Mouse (Mus musculus) hindbrain, embryonic 13.5 days (tissue): ENCODE results near the gene Btbd35f8. TPM values are rescaled to one million over a fixed set of nuclear protein-coding genes. Genes with fewer than 3 reads are reported as not detected.
"Not testable (repeated sequence)": the region's sequence is repeated elsewhere in the genome, so short reads cannot be mapped to it uniquely, and the experiment has no call there.

ENCODE experiments used
- ATAC-seq: fragments of 200-750 bp; cut with Nextera tagmentation; 2 replicates; pipeline ENCODE4 v1.8.0; 2017; ENCODE audit warnings: moderate TSS enrichment; ENCODE audit not compliant: low FRiP score
- H3K27ac ChIP-seq: fragments of 300-500 bp; sonication (generic); 2 replicates; pipeline ENCODE4 v1.5.1; 2015; ENCODE audit warnings: inconsistent platforms, mild to moderate bottlenecking, moderate library complexity
- H3K27me3 ChIP-seq: fragments of 300-500 bp; sonication (generic); 2 replicates; pipeline ENCODE4 v1.6.1; 2015; ENCODE audit warnings: mild to moderate bottlenecking, inconsistent platforms
- H3K36me3 ChIP-seq: fragments of 300-500 bp; sonication (generic); 2 replicates; pipeline ENCODE4 v1.6.1; 2015; ENCODE audit warnings: mild to moderate bottlenecking, inconsistent platforms
- H3K4me1 ChIP-seq: fragments of 300-500 bp; sonication (generic); replicated peaks from 2 replicates; pipeline ENCODE4 v1.6.1; 2015; ENCODE audit warnings: inconsistent platforms
- H3K4me2 ChIP-seq: fragments of 300-500 bp; sonication (generic); 2 replicates; pipeline ENCODE4 v1.6.1; 2015; ENCODE audit warnings: inconsistent platforms, mild to moderate bottlenecking, moderate library complexity
- H3K4me3 ChIP-seq: fragments of 300-500 bp; sonication (generic); 2 replicates; pipeline ENCODE4 v1.5.1; 2015; ENCODE audit warnings: mild to moderate bottlenecking, inconsistent platforms
- H3K9ac ChIP-seq: fragments of 300-500 bp; sonication (generic); 2 replicates; pipeline ENCODE4 v1.6.1; 2015; ENCODE audit warnings: mild to moderate bottlenecking, inconsistent platforms
- H3K9me3 ChIP-seq: fragments of 300-500 bp; sonication (generic); 2 replicates; pipeline ENCODE4 v1.6.1; 2016; ENCODE audit warnings: inconsistent platforms
- WGBS: fragments of 180-500 bp; shearing (Covaris S2); methylation state at CpG from one replicate; pipeline ENCODE4 v1.1.7; 2015; 5-methylcytosine and 5-hydroxymethylcytosine counted together
- polyA plus RNA-seq: library from polyadenylated mRNA; unstranded; fragments of >200 nt; fragmentation: Nextera tagmentation; extraction: Ambion mirVana; gene quantifications from 2 replicates; pipeline ENCODE4 v1.2.1, GENCODE M21; 2015

Gene Btbd35f8
- polyA plus RNA-seq, result not detected in 2 replicates

GRCm38 (mm10) chrX:34450224-34450623 is at the start of gene Btbd35f8:
Btbd35f8 (plus strand) TSS chrX:34450524.
- not testable (repeated sequence) for H3K9me3 ChIP-seq, H3K4me1 ChIP-seq, H3K4me3 ChIP-seq, H3K27ac ChIP-seq, H3K4me2 ChIP-seq, H3K36me3 ChIP-seq, ATAC-seq, H3K27me3 ChIP-seq, H3K9ac ChIP-seq
- no CpG with 5 or more reads among the region's 3 CpGs for WGBS

Other genes starting within 250 kb of the Btbd35f8 start
- gene Spin2g, start 211.8 kb upstream of the Btbd35f8 start, polyA plus RNA-seq, result not detected in 2 replicates